Mouse (Mus musculus) 3134 (cell line): Measurements from ENCODE around the gene CK137956.

Source experiments
- DNase-seq: peaks from one replicate; pipeline ENCODE4 v3.0.0-alpha.2; 2011; ENCODE audit warnings: low spot score; ENCODE audit not compliant: insufficient read length; ENCODE audit errors: extremely low read depth

CK137956 gene

DNA sequence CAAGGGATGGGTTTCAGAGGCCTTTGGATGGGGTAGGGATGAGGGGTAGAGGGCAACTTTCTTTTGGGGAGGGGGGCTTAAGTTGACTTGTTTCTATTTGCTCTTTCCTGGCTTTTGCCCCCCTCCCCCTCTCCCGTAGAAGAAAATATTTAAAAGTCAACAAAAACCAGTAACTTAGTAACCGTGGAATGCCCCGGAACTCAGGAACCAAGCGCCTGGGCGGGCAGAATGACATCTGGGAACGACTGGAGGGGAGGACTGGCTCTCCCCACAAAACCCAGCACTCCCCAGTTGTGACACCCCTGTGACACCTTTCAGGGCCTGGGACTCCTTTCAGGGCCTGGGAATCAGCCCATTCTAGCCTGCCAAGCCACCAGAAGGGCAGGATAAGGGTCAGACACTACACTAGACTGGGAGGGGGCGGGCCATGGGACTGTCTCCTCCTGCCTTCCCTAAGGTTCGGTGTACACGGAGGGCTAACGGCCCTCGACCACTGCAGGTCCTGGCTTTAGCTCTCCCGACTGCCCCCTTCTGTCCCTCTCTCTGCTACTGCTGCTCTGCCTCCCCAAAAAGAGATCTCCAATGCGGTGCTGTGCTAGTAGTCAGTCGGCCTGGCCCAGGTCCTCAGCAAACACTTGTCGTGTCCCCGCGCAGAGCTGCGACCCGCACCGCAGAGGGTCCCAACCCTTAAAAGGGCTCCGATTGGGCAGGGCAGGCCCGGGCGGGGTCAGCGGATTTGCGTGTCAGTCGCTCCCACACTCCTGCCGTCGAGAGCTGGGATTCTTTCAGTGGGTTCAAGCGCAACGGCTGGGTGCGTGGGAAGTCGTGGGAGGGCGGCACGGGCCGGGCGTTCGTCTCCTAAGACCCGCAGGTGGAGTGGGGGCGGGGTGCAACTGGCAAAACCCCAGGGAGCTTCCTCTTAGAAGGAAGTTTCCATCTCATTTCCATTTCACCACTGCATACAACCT is at the start of gene CK137956:
Gene CK137956 (minus strand): TSS at position 51 of the 968 bp plus-strand sequence.
- DNase-seq, result no peak

DNA sequence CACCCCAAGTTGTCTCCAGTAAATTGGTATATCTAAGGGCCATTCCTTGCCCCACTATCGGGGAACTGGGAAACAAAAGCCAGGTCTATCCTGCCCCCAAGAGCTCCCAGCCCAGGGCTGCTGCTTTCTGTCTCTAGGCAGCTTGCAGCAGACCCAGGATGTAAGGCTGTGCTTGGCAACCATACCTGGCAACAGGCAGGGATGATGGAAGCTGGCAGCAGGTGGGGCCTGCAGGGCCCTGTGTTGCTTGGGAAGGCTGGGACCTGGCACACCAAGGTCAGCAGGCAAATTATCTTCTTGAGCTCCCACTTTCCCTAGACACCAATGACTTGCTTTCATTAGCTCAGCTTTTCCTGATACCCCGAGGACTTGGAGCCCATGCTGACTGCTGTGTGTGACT is 48.7 kb upstream of the CK137956 start:
- DNase-seq, result no peak

DNA sequence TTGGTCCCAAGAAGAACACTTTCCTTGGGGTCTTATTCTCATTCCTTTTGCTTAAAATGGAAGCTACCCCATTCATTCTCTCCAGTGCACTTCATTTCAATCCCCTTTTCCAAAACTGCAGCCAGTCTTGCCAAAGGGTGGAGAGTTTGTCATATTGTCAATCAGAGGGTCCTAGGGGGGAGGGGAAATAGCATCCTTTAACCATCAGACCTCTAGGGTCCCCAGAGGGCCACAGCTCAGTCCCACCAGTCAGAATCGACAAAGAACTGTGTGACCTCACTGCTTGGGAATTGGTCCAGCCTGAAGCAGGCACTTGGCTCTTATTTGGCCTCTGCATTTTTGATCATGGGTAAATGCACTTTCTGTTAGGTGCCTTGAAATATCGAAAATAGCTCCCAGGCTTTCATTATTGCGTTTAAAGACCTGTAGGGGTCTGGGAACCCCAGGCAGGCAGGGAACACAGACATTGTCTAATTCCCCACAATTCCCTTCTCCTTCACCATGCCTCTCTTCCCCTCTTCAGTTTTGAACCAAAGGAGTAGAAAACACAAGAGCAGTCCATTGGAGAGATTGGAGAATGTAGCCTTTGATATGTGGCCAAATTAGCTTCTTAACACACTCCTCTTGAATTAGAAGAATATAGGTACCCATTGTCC is 34.2 kb upstream of the CK137956 start:
- no peak for DNase-seq

DNA sequence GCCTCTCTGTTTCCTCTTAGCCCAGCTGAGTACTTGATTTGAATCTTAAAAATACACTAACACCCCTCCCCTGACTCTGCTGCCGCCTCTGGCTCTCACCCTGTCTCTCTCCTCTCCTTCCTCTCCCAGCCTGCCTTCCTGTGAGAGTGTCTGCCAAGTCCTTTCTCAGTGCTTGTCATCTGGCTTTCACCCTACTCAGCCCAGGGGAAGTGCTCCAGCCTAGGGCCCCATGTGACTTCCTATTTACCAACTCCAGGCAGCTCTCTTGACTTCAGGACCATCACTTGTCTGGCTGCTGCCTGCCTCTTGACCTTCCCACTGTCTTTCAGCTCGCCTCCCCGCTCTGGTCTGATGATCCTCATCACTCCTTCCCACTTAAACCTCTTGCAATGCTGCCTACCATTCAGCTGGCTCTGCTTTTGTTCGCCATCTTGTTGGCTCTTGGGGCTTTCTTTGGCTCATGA is 31.9 kb upstream of the CK137956 start:
- DNase-seq, result no peak

DNA sequence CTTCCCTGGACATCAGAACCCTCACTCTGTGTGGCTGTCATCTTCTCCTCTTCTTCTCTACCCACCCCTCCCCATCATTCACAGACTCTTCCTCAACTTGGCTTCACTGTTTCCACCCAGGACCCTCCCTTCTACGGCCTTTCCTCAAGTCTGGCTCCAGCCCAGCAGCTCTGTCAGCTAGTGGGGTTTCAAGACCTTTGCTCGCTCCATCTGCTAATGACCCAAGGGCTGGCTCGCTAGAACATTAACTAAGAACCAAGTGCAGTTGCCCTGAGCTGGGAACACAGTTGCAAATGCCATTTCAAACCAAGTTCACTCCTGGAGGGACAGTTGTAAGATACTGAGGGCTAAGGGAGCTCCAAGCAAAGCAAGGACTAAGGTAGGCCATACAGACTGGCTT is 28.5 kb upstream of the CK137956 start:
- DNase-seq, result no peak

DNA sequence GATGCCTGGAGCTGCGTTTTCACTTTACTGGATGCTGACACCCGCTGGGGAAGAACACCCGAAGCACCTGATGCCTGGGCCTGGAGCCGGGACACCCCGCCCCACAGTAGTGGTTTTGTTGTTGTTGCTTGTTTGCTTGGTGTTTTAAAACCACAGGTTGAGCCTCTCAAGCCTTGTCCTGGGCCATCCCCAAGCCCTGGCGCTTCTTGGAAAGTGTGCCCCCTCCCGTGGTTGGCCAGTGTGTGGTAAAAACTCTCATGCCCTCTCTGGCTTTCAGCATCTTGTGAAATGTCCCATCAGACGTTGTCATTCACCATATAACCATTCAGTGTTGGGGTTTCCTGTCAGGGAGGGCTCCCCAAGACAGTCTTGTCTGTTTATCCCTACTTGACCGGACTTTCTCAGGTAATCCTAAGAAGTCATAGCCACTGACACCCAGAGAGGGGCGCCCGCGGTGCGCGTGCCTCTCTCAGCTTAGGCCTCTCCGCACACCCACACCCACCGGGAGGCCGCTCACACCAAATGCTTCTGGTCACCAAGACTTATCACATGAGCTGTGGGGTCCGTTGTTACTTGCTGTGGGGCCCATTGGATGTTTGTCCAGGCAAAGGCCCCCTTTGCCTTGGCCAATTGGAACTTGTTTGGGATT is 18.7 kb upstream of the CK137956 start:
- no peak for DNase-seq

DNA sequence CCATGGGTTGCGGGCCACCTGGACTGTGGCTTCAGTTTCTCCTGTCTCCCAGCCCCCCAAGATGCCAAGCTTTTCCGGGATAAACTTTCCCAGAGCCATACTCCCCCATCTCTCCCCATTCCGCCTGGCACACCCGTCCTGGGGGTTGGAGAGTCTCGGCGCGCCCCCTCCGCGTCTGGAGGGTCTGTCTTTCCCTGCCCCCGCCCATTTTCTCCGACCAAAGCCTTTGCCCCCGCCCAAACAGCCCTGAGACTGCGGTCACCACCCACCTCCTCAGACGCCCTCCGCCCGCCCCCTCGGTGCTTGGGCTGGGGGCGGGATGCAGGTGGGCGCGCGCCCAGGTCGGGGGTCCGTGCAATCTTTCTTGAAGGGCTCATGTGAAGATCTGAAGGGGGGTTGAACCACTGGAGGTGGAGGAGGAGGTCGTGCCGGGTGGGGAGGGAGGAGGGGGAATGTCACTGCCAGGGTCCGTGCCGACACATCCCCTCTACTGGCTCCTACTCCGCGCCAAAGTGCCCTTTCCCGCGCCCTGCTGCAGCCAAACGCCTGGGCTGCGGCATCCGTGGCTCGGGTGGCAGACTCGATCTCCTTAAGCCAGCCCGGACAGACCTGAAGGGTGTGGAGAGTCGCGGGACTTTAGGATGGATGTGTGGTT is 17.9 kb upstream of the CK137956 start:
- DNase-seq, result no peak

DNA sequence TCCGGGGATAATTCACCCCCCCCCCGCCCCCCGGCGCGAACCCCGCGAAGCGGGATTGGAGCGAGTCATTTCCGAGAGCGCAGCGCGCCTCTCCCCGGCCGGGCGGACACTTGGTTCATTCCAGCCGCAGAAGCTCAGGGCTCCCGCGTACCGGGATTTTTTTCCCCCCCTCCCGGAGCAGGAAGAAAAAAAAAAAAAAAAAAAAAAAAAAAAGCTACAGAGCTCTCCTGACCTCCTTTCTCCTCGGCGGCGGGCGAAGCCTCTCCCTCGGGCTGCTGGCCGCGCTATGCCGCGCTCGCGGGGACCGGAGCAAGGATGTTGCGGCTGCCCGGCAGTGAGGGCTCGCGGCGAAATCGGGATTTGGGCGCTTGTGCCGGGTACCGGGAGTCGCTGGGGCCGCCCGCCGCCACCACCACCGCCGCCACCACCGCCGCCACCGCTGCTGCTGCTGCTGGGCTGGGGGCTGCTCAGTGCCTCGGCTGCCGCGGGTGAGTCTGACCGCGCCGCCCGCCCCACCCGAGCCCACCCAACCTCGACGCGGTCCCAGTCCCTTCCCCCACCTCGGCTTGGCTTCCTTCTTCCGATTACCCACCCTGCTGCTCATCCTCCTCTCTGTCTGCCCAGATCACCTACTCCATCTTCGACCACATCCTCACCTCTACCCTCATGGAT is 17.2 kb upstream of the CK137956 start, which contains the start of gene Csmd2:
Gene Csmd2 (plus strand): TSS at position 74 of the 672 bp plus-strand sequence.
- no peak for DNase-seq

DNA sequence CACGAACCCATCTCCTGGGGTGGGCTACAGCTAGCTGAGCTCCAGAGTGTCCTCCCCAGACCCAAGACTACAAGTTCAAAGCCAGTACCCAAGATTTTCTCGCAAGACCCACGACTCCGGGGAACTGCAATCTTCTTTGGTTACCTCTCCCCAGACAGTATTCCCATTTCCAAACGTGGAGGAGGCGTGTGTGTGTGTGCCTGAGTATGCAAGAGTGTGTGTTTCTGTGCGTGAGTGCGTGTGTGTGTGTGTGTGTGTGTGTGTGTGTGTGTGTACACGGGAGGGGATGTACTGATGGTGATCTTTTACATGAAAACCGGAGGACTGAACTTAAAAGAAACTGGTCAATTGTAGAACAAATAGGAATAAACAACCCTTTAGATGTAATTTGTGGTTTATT is 16.5 kb upstream of the CK137956 start:
- no peak for DNase-seq

DNA sequence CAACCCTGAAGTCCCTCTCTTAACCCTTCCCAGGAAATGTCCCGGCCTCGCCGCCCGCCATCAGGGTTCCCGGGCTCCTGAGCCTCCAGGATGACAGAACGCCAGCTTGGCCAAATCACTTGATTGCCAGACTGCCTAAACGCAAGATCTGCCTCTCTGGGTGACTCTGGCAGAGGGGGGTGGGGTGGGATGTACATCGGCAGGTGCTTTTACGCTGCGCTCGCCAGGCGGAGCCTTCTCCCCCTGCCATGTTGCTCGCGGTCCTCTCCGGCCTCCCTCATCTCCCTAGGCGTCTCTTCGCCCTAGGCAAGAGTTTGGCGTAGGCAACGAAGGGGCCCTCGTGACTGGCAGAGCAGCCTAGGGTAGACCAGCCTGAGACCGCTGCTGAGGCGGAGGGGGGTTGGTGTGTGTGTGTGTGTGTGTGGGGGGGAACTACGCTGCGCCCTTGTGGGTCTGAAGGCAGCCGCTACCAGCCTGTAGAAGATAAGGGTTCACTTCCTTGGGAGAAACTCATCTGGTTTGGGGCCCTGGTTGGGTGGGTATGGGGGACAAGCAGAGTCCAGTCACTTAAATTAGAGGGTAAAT is 15.8 kb upstream of the CK137956 start:
- DNase-seq, result no peak

DNA sequence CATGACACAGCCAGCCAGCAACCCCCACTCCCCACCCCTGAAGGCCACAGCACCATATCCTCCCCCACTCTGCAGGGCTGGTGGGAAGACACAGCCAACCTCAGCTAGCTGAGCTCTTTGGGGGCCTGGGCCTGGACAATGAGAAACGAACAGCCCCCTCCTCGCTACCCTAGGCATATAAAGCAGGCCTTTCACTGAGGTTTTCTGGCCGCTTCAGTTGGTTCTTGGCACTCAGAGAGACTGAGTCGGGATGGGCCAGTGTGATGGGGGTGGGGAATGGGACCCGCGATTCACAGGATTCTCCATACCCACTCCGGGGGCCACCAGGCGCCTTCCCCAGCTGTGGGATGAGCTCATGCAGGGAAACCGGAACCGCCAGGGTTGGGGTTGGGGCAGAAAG is 15.1 kb upstream of the CK137956 start:
- no peak for DNase-seq

DNA sequence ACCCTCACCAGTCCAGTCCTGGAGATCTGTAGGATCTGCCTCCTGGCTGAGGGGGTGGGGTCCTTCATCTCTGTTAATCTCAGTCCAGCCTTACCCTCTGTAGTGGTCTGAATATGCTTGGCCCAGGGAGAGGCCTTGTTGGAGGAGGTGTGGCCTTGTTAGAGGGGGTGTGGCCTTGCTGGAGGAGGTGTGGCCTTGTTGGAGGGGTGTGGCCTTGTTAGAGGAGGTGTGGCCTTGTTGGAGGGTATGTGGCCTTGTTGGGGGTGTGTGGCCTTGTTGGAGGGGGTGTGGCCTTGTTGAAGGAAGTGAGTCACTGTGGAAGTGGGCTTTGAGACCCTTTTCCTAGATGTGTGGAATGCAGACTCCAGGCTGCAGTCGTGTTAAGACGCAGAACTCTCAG is 13.7 kb upstream of the CK137956 start:
- no peak for DNase-seq

DNA sequence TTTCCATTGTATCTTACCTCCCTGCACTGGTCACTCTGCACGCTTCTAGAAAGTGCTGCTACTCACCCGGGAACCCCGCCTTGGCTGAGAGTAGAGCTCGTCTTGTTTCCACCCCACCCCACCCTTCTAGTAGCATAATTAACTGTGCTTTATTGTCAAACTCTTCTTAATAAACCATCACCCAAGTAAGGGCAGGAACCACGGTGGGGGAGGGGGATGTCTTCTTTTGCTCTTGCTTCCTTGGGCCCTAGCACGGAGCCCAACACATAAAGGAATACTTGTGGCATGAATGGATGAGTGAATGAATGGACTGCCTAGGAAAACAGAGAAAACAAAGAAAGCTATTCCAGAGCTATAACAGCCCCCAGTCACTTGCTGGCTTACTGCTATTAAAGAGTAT is 10.4 kb upstream of the CK137956 start:
- no peak for DNase-seq

DNA sequence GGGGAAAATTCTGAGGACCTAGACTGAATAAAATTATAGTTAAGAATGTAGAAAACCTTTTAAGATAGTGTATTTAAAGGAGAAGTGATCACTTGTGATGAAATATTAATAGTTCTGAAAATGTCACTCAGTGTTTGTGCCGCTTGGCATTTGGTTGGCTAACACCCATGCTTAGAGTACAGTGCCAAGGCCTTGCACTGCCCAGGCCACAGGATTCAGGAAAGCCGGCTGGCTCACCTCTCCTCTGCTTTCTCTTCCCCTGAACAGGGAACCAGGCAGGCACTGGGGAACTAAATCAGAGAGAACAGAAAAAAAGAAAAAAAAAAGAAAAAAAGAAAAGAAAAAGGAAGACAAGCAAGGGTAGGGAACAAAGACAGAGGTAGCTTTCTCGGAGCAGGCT is 2.2 kb upstream of the CK137956 start:
- DNase-seq, result no peak

DNA sequence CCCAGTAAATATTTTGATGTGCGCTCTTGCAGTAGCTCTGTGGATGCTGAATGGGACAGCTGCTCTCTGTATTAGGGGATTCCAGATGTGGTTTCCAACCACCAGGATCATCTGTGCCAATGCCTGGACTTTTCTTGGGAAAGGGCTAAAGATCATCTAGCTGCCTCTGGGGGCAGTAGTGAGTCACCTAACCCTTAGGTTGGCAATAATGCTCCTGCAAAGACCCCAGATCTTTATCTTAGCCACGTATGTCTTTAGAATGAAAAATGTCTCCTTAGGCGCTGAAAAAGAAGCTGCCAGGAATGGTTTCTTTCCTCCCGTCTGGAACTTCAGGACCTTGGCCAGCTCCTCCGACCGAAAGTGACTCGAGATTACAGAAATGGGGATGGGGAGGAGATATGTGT is 731 bp downstream of the CK137956 start:
- no peak for DNase-seq

DNA sequence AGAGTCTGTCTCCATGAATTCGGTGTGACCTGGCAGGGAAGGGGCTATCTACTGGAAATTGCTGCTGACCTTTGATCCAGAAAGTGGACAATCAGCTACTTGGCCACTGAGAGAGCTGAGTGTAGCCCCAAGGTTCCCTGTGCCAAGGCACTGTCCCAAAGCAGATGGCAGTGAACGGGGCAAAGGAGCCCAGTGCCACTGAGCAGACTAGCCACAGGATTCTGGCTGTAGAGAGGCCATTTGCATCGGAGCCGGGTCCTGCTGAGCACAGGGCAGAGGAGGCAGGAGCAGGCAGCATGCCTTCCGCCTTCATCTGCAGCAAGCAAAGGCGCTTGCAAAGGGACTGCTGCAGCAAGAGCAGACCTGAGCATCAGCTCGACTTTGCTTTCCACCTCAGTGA is 1.6 kb downstream of the CK137956 start:
- no peak for DNase-seq

DNA sequence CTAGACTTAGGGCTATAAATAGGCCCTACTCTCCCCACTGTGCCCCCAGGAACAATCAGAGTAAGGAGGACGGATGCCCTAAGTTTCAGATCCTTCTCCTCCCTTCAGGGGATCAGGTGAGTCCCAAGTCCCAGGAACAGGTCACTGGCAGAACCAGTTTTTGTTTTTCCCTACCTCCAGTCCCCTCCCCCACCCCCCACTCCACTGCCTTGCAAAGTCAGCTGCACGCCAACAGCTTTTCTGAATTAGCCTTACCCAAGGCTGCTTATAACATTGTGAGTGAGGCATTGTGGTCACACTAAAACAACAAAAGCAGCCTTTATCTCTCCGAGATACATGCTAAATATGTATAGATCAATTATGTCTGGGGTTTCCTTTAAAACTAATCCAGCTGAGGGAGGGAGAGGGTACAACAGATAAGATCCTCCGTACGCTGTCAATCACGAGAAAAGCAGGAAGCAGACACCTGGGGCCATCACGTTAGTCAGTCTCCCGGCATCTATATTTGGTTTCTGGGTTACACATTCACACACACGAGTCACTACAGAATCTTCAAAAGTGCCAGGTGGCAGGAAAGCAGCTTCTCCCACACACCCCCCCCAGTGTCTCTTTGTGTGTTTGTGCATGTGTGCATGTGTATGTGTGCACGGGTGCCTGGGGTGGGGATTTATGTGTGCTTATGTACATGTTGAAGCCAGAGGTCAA is 17.6 kb downstream of the CK137956 start:
- DNase-seq, result no peak

DNA sequence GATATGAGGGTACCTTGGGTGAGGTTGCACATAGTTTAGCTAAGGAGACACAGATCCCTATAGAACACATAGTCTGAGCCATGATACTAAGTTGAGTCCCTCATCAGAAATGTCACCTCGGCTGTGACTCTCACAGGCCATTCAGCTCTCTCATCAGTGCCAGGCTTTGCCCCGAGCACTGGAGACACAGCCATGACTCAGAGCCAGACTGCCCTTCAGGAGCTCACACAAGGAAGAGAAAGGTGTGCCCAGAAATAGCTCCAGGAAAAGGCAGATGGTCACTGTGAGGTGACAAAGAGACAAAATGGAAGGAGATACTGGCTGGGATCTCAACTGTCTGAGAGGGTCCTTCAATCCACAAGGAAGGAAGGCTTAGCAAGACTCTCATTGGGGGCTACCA is 23.1 kb downstream of the CK137956 start:
- no peak for DNase-seq

DNA sequence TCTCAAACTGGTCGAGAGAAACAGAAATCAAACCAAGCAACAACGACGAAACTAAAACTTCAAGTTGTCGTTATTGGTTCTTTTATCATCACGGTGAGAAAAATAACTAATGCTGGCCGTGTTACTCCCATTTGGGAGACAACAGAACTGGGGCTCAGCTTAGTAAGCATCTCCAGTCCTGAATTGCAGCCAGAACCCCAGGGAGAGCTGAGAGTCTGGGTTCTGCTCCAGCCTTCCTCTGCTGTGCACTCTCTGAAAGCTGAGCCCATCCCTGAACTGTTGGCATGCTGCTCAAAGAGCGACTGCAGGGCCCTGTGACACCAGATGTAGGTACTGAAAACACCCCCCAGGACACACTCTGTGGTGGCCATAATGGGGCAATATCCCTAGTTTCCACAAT is 33.3 kb downstream of the CK137956 start:
- DNase-seq, result no peak
